Mouse (Mus musculus) mouse trophoblast stem cell (cell line): Measurements from ENCODE around the gene Mapkapk5.
"Not testable (repeated sequence)": the region's sequence is repeated elsewhere in the genome, so short reads cannot be mapped to it uniquely, and the experiment has no call there.

Experiments used
- in situ Hi-C, 2 experiments: fragments of 300-500 bp; cut with MseI, MboI; formaldehyde crosslinking; loops; 2 replicates in 1 of 2; 3 replicates in 1 of 2; pipeline ENCODE4 v1.15.1; 2025

The Mapkapk5 gene

DNA sequence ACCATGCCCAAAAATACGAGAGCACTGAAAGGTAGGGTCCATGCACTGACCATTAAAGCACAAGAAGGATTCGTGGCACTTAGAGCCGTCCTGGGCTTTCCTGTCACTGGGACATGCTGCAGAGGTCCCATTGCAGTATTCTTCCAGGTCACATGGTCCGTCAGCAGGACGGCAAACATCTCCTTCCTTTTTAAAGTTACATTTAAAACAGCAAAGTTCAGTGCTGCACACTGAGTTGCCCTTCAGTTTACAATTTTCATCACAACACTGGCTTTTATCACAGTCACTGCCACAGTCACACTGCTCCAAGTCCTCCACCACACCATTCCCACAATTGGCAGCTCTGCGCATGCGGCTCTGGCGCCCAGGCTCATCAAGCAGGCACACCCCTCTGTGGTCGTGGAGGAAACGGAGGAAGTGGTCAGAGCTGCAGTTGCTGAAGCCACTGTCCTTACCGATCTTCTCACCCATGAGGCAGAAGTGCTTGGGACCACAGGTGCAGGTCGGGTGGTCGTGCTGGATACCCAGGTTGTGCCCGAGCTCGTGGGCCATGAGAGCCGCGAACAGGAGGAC lies 44.2 kb downstream of the Mapkapk5 start:
- in situ Hi-C loops = not testable (repeated sequence)

DNA sequence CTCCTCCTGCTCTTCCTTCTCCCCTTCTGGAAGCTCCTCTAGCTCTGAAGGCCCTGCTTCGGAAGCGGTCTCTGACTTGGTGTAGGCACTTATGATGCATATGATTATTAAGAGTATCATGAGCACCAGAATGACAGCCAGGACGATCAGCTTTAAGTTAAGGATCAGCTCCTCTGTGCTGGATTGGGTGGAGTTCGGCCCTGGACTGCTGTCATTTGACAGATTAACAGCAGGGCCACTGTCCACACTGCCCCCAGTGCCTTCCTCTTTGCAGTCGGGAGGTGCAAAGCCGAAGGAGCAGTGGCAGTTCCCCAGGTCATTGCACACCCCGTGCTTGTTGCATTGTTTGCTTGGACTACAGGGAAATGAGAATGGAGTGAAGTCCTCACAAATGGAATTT lies 45.0 kb downstream of the Mapkapk5 start:
- in situ Hi-C loops = no loop called here

DNA sequence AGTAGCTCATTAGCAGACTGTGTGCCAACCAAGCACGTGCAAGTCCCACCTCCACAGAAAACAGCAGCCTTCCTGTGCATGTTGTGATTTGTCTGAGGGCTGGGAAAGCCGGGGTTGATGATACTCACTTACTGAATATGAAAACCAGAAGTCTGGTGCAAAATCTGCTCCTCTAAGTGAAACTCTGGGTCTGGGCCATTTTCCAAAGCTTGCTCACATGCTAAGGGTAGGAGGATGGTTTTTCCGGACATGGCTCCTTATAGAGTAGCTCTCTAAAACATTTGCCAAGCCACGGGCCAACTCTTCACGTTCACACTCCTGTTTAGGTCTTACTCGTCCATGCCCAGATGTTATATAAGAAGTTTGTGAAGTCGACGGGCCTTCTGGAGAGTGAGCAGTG lies 52.4 kb downstream of the Mapkapk5 start:
- in situ Hi-C loops = no loop called here

DNA sequence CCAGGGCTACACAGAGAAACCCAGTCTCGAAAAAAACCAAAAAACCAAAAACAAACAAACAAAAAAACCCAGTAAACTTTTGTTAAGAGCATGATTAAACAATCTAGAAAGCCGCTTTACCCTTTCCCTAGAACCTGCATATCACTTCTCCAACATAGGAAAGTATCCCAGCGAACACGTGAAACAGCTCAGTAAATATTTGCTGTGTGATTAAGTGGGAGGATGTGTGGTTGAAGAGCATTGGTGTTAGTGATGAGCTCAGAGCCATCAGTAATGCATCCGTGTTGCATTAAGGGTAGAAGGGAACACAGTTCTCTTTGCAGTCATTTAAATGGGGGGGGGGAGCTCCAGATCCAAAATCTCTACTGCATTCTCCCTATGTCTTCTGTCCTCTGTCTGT lies 60.9 kb downstream of the Mapkapk5 start:
- in situ Hi-C loops = no loop called here

DNA sequence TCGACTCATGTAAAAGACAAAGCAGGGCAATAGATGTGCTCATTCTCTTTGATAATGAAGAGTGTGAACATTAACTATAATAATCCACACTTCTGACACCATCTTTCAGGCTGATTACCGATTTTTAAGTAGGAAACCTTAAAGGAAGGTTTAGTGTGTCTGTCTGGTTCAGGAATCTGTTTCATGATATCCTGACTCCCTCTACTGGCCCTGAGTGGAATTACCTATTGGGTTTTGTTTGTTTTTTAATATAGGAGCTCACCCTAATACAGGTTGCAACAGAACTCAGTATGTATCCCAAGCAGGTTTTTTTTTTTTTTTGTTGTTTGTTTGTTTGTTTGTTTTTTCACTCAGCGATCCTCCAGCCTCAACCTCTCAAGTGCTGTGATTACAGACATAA lies 68.0 kb downstream of the Mapkapk5 start:
- in situ Hi-C loops = no loop called here

DNA sequence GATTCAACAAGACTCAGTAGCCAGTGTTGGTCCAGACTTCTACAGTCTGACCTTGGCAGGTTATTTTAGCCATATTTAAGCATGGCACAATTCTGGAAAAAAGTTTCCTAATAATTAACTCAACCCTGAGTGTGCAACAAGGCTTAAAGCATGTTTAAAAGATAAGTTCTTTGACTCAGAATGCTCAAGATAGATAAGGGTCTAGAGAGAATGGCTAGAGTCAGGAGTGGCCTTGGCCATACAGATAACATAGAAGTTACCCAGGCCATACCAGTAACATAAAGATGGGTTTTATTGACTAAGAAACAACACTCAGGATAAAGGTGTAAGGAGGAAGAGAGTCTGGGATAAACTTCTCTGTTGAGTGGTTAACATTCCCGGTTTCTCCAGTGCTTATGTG lies 69.7 kb downstream of the Mapkapk5 start:
- in situ Hi-C loops = no loop called here
